Mouse (Mus musculus): ENCODE measurements around the gene Lce1a2.

GRCm38 (mm10) chr3:92678947-92679346 lies 8.8 kb upstream of the Lce1a2 start, which contains the start of gene Lce1c:
- TF ChIP-seq CTCF (conservative IDR thresholded peaks at IDR 0.05; ENCODE audit: low read length) (no peak), POU5F1 (IDR thresholded peaks at IDR 0.05; ENCODE audit: borderline replicate concordance, low read length) (no peak)
